Mouse (Mus musculus) natural killer cell, adult 2 months (primary cell): ENCODE data around the gene Ube2i.

Experiments
- DNase-seq, 2 experiments: peaks; one replicate each; pipeline ENCODE4 v3.0.0; 2022; ENCODE audit warnings: low spot score in 2 of 2

Gene Ube2i

GRCm38 (mm10) chr17:25218967-25219366 is 55.5 kb downstream of the Ube2i start:
- DNase-seq, result no peak

DNA sequence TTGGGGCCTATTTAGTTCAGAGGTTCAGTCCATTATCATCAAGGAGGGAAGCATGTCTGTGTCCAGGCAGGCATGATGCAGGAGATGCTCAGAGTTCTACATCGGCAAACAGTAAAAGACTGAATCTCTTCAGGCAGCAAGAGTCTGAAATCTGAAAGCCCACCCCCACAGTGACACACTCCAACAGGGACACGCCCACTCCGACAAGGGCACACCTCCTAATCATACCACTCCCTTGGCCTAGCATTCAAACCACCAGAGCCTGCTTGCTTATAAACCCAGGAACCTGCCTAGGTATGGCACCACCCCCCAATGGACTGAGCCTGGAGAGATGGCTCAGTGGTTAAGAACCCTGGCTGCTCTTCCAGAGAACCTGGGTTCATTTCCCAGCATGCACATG is 59.0 kb downstream of the Ube2i start:
- no peak for DNase-seq
